Mouse (Mus musculus) skeletal muscle tissue, adult 2 months (tissue): ENCODE results near the gene Ttll13.

Experiments
- DNase-seq: peaks from one replicate; pipeline ENCODE4 v3.0.0-alpha.2; 2012; ENCODE audit warnings: low read depth, low spot score

Gene Ttll13

DNA sequence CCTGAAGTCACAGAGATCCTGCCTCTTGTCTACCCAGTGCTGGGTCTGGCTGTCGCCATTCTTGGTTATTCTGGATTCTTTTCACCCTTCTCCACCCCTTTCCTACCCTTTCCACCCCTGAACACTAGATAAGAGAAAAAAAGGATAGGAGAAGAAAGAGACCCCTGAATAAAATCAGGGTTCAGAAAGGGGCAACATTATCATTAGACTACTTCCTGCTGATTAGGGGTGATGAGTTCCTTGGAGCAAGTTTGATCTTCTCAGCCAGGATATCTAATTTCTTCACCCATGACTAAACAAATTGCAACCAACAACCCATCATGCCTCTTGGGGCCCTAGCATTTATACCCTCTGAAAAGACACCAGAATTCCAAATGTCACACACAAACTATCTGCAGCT, 21.6 kb downstream of the Ttll13 start:
- DNase-seq, result no peak

GRCm38 (mm10) chr7:80268897-80269750, 22.9 kb downstream of the Ttll13 start, which contains the start of gene Vps33b:
Vps33b (plus strand) TSS chr7:80269649.
- peak; percentile 82 for DNase-seq

- no peak for DNase-seq
These were observed 23.6 kb downstream of the Ttll13 start for GRCm38 (mm10) chr7:80269751-80270255.

DNA sequence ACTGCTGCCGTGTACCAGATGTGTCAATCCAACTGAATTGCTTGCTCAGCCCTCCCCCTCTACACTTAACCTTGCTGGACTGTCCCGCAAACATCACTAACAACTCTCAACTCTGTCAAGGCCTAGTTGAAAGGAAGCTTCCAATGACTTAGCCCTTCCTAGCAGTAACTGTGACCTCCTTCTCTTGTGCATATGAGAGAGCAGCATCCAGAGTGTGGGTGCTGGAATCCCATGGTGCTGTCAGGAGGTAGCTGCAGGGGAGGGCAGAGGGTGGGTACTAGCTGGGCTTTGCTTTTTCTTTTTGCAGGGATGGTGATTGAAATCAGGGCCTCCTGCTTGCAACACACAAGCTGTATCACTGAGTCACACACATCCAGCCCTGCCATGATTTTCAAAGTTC, 27.3 kb downstream of the Ttll13 start:
- DNase-seq, result no peak

DNA sequence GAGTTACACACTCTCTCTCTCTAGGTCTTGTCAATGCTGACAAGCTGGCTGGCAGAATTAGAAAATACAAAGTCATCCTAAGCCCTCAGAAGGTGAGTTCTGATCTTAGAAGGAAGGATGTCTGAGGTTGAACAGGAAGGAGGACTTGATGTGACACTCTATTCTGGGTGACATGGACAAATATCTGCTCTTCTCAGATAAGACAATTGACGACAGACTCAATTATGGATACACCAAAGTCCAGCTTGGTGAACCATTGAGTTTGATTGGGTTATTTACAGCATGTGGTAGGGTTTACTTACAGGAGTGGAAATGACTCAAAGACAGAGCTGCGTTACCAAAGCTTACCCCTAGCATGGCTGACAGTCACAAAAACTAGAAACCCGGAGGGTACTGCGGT, 30.2 kb downstream of the Ttll13 start:
- no peak for DNase-seq

DNA sequence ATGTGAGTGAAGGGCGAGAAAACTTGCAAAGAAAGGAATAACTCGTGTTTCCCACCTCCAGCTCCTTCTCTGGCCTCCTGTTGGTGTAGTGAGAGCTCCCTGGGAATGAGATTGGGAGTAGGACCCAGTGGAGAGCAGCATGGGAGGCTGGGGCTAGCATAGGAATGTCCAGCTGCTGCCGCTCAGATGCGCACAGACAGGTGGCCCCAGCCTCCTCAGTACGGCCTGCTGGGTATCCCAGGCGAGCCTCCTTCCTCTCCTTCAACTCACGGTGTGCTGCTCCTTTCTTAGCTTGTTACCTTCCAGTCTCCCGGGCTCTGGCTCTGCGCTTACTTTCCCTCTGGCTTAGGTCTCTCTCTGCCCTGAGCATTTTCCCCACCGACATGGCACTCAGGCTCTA, 33.9 kb downstream of the Ttll13 start:
- no peak for DNase-seq

- no peak for DNase-seq
These were observed 34.8 kb downstream of the Ttll13 start for GRCm38 (mm10) chr7:80280998-80281397.

GRCm38 (mm10) chr7:80281646-80282045, 35.5 kb downstream of the Ttll13 start:
- DNase-seq, result no peak

DNA sequence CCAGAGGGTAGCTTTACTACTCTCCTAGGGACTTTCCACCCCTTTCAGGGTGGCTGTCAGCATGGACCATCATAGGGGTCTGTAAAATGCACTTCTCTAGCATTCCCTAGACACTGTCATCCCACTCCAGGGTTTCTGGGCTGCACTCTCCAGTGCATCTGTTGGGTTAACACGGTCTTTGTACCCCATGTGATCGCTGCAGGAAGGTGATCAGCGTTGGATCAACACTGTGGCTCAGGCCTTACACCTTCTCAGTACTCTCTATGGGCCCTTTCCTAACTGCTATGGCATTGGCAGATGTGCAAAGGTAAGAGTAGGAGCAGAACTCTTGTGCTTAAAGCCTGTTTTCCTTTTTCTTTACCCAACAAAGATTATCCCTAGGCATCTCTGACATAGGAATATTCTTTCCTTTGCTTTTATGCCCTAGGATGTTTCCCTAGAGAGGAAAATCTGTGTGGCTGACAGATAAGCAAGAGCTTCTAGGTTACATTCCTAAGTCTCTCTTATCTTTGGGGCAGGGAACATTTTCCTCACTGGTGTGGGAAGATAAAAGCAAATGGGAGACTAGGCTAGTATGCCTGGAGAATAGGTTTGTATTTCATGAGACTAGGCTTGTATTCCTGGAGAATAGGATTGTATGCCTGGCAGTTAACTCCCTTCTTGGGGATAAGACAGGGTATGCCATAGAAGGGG, 37.2 kb downstream of the Ttll13 start:
- DNase-seq, result no peak

GRCm38 (mm10) chr7:80284391-80284790, 38.2 kb downstream of the Ttll13 start:
- DNase-seq, result no peak

- DNase-seq, result no peak
These were observed 39.5 kb downstream of the Ttll13 start for GRCm38 (mm10) chr7:80285725-80286124.

- no peak for DNase-seq
These were observed 41.6 kb downstream of the Ttll13 start for GRCm38 (mm10) chr7:80287736-80288135.

- DNase-seq, result peak; percentile 99
These were observed 48.0 kb downstream of the Ttll13 start, which contains the start of gene Prc1 for GRCm38 (mm10) chr7:80294062-80294763. Prc1 (plus strand) TSS chr7:80294450.

DNA sequence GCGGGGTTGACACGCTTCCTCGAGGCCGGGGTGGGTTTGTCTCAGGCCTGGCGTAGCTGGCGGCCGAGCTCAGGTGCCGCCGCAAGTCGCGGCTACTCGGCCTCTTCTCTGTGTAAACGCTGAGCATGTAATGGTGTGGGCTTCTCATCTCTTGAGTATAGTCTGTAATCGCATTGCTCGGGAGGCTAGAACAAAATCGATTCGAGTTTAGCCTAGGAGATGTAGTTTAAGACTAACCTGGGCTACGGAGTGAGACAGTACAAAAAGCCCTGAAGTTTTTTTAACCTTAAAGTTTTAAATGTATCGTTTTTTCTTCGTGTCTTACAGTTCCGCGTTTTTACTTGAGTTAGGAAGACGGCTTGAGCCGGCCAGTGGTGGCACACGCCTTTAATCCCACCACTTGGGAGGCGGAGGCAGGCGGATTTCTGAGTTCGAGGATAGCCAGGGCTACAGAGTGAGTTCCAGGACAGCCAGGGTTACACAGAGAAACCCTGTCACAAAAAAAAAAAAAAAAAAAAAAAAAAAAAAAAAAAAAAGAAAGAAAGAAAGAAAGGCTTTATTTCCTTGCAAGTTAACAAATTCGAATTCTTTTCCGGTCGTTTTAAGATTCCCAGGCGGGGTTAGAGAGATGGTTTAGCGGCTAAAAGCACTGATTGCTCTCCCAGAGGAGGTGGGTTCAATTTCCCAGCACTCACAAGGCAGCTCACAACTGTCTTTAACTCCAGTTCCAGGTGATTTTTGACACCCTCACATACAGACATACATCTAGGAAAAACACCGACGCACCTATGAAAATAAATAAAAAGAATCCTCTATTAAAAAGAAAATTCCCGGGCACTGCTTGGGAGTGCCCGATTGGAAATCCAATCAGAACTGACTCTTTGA, 48.8 kb downstream of the Ttll13 start:
- DNase-seq, result no peak

DNA sequence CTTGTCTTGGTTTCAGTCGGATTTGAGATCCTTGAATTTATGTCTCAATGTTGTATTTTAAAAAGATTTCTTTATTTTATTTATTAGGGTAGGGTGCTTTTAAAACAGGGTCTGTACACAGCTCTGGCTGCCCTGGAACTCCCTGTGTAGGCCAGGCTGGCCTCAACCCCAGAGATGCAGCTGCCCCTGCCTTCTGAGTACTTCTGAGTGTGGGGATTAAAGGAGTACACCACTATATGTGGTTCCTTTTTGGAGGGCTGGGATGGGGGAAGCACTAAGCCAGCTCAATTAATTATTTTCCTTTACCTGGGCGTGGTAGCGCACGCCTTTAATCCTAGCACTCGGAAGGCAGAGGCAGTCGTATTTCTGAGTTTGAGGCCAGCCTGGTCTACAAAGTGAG, 50.3 kb downstream of the Ttll13 start:
- DNase-seq, result no peak

DNA sequence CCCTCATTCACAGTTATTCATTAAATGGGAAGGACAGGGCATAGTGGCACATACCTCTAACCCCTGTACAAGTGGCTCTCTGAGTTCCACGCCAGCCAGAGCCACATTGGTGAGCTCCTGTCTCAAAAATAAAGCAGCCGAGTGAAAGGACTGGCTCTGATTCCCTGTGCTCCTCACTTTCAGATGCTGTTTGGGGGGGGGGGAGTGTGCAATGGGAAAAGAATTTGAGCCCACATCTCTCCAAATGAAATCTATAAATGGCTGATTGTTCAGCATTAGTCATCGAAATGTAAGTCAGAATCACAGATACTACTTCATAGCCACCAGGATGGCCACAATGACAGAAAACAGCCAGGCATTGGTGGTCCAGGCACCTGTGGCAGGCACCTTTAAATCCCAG, 50.9 kb downstream of the Ttll13 start:
- no peak for DNase-seq

GRCm38 (mm10) chr7:80298754-80299153, 52.6 kb downstream of the Ttll13 start:
- DNase-seq, result no peak

GRCm38 (mm10) chr7:80299568-80299967, 53.4 kb downstream of the Ttll13 start:
- DNase-seq, result no peak

GRCm38 (mm10) chr7:80301522-80301921, 55.3 kb downstream of the Ttll13 start:
- no peak for DNase-seq

- no peak for DNase-seq
These were observed 61.6 kb downstream of the Ttll13 start for GRCm38 (mm10) chr7:80307766-80308165.
